Mouse (Mus musculus) erythroid progenitor cell, adult 5-6 weeks (primary cell): ENCODE results near the gene Smok3c. TPM values are rescaled to one million over a fixed set of nuclear protein-coding genes. Genes with fewer than 3 reads are reported as not detected.
"Not testable (repeated sequence)": the region's sequence is repeated elsewhere in the genome, so short reads cannot be mapped to it uniquely, and the experiment has no call there.

Experiments used
- ATAC-seq: replicated peaks from 2 replicates; pipeline ENCODE4 v1.8.0; 2016; ENCODE audit warnings: moderate number of reproducible peaks, mild to moderate bottlenecking, moderate TSS enrichment, inconsistent platforms; ENCODE audit not compliant: poor library complexity, low FRiP score, severe bottlenecking
- total RNA-seq, 2 experiments: library from RNA; stranded (forward) in 1 of 2; stranded (reverse) in 1 of 2; fragments of 150-400 nt in 1 of 2; fragments of 186-747, 209-891 nt in 1 of 2; gene quantifications; 2 replicates each; pipeline versions ENCODE4 v1.2.3 to v1.2.4; 2015 to 2017; ENCODE audit warnings: low replicate concordance in 2 of 2

The Smok3c gene
- not detected in 2 replicates for total RNA-seq (2015; ENCODE audit: low replicate concordance)
- total RNA-seq (2017; ENCODE audit: low replicate concordance): not detected in 2 replicates

GRCm38 (mm10) chr5:138052894-138053293, at the start of gene Smok3c:
Gene Smok3c, plus strand, starts transcription at chr5:138053194.
- not testable (repeated sequence) for ATAC-seq

- ATAC-seq: no peak
Measured at GRCm38 (mm10) chr5:138009437-138009836, 43.6 kb upstream of the Smok3c start.

DNA sequence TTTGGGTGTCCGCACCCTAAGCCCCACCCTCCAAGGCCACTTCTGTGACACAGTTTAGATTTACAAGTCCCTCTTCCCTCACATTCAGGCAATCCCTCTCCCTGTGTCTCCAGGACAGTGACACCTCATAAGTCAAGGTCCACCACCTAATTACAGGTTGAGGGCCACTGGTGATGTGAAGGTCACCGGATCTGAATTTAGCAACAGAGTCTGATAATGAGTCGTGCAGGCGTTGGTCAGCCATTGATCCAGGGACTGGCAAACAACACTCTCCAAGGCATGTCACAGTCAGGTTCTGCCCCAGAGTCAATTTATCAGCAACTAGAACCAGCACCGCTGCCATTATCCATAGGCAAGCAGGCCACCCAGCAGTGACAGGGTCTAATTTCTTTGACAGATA, 40.6 kb upstream of the Smok3c start:
- ATAC-seq: no peak

GRCm38 (mm10) chr5:138016530-138016929, 36.5 kb upstream of the Smok3c start:
- no peak for ATAC-seq

DNA sequence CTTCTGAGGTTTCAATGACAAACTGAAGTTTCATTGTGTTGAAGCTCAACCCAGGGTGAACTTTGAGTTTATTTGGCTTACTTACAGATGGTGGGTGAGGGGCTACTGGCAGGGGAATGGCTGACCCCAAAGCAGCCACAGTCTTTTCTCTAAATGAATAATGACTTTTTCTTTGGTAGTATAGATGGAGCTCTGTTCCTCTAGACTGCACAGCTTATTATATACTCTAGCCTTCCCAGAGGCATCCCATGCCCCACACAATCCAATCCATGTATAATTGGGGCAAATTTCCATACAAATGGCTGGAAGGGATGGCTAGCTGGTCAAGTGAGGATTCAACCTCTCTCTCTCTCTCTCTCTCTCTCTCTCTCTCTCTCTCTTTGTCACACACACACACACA, 36.0 kb upstream of the Smok3c start:
- no peak for ATAC-seq

- not testable (repeated sequence) for ATAC-seq
Measured at GRCm38 (mm10) chr5:138019577-138019976, 33.4 kb upstream of the Smok3c start.

DNA sequence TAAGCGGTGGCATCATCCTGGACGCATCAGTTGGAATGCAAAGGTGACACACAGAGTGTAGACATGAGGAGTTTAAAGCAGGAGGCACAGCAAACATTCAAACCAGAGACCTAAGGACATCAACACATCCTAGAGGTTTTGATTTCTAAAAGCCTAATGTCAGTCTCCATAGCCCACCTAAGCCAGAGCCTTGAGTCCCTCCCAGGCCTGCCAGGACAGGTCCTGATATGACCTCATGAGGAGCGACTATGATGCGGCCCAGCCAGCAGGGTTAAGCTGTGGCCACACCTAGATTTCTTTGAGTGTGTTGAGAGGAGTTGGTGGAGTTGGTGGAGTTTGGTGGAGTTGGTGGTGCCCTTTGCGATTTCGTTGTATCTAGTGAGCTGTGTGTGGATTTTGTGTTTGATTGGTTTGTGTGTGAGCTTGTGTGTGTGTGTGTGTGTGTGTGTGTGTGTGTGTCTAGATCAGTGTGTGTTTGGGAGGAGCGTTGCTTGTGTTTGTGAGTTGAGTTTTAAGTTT, 32.0 kb upstream of the Smok3c start, which contains the start of the genes Smok3a and Smok3b:
TSS of gene Smok3a (plus strand) at position 301 of the 519 bp plus-strand sequence.
TSS of gene Smok3b (plus strand) at position 469 of the 519 bp plus-strand sequence.
- ATAC-seq: not testable (repeated sequence)

- ATAC-seq: no peak
Measured at GRCm38 (mm10) chr5:138073803-138074202, 20.8 kb downstream of the Smok3c start.

DNA sequence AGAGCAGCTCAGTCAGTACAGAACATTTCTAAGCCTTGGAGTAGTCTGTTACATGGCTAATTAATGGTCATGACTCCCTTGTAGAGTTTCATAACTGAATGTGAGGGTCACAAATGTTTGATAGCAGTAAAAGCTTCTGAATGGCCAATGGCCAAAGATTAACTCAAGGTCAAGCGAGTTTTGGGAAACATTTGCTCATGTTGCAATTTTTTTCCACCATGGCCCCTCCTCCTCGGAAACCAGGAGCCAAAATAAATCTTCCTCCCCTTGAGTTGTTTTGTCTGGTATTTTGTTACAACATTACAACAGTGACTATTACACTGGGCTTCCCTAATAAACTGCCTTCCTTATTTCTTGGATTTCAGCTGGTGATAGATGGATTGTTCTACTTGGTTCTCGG, 22.7 kb downstream of the Smok3c start:
- ATAC-seq: no peak

- ATAC-seq: no peak
Measured at GRCm38 (mm10) chr5:138076148-138076547, 23.2 kb downstream of the Smok3c start.

- ATAC-seq: no peak
Measured at GRCm38 (mm10) chr5:138080456-138080855, 27.5 kb downstream of the Smok3c start.

GRCm38 (mm10) chr5:138081446-138081845, 28.5 kb downstream of the Smok3c start:
- ATAC-seq: no peak

GRCm38 (mm10) chr5:138083318-138083900, 30.4 kb downstream of the Smok3c start:
- no peak for ATAC-seq

DNA sequence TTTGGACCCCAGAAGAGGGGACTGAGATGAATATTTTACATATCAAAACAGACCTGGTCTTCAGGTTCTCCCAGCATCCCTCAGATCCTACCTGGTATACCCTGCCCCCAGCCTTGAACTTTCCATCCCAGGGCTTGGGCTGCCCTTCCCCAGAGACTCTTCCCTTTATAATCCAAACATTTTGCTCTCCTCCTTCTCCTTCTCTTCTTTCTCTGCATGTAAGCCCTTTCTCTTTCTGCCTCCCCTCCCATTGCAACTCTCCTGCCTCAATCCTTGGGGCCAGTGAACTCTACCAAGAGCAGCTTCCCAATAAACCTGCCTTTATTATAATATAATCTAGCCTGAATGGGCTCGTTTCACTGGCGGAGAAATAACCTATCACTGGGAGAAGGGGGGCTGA, 30.9 kb downstream of the Smok3c start:
- ATAC-seq: no peak

GRCm38 (mm10) chr5:138084507-138084906, 31.5 kb downstream of the Smok3c start:
- peak; percentile 66 for ATAC-seq

DNA sequence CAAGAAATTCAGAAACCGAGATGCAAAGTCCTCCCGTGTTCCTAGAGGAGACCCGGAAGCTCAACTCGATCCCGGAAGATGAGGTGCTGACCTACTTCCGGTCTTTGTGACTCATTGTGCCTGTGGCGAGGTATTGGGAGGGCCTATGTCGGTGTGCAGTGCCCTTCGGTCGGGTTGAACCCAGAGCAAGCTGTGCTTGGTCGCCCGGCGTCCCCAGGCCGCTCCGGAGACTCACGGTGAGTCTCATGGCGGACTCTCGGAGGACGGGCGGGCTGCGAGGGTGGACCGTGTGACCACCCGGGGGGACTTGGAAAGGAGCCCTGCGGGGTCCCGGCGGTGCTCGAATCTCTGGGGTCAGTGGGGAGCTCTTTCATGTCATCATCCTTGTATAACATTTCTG, 32.0 kb downstream of the Smok3c start, which contains the start of gene Zkscan1:
TSS of gene Zkscan1 (plus strand) at position 89 of the 400 bp plus-strand sequence.
- ATAC-seq: peak; percentile 96

GRCm38 (mm10) chr5:138085421-138085911, 32.5 kb downstream of the Smok3c start:
- ATAC-seq: peak; percentile 12; the same call in 1 of the 2 replicates

GRCm38 (mm10) chr5:138086842-138087241, 33.8 kb downstream of the Smok3c start:
- ATAC-seq: no peak

GRCm38 (mm10) chr5:138088366-138088765, 35.4 kb downstream of the Smok3c start:
- ATAC-seq: no peak

DNA sequence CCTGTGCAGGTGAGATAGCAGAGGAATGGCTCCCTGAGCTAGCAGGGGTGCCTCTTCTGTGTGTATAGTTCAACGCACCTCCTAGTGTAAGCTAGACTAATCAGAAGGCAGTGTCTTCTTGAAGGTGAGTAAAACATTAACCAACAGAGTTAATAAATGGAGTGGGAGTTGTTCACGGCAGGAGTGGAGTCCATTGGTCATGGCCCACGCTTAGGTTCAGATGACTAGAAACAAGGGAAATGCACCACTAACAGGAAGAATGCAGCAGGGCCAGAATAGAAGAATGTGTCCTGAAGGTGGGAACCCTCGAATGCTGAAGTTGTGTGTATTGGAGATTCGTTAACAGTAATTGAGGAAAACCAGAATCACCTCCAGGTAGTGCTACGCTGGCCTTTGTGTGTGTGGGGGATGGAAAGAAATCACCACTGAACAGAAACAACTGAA, 36.1 kb downstream of the Smok3c start:
- ATAC-seq: no peak

GRCm38 (mm10) chr5:138090271-138090670, 37.3 kb downstream of the Smok3c start:
- ATAC-seq: no peak
